Mouse (Mus musculus) fibroblast of lung, adult 2 months (primary cell): Measurements from ENCODE around the gene 4930523C07Rik.
A peak's percentile ranks its signal among the peaks of the same experiment; 100 is the strongest.

Experiments used
- DNase-seq: peaks from one replicate; pipeline ENCODE4 v3.0.0-alpha.2; 2011; ENCODE audit warnings: low read depth

The 4930523C07Rik gene

DNA sequence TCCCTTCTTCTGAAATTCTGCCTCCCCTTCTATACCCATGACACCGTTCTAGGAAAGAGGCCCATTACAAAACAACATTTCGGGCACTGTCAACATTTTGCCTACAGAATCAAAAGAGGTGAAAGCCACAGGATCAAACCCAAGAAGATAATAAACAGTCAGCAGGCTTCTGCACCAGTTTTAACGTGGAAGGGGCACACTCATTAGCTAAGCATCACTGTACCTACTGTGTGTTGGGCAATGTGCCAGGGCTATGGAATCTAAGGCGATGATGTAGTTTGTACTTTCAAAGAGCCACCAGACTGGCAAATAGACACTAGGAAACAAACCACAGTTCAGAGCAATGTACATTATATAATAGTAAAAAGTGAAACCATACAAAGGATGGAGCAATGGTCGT lies 1.8 kb downstream of the 4930523C07Rik start:
- DNase-seq: no peak

DNA sequence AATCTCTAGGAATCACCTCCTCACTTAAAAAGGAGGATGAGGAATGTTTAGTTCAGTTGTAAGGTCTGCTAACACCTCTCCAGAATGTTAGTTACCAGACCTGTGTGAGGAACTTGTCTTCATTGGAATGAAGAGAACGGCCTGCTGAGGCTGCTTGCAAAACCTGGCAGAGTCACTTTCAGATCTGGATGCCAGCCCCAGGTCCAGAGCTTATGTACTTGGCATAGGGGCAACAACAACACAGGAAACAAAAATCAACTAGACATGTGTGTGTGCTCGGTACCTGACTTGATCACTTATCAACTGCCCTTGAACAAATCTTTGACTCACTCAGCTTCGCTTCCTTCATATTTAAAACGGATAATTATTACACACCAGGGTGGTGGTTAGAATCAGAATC lies 2.6 kb downstream of the 4930523C07Rik start:
- DNase-seq: no peak

DNA sequence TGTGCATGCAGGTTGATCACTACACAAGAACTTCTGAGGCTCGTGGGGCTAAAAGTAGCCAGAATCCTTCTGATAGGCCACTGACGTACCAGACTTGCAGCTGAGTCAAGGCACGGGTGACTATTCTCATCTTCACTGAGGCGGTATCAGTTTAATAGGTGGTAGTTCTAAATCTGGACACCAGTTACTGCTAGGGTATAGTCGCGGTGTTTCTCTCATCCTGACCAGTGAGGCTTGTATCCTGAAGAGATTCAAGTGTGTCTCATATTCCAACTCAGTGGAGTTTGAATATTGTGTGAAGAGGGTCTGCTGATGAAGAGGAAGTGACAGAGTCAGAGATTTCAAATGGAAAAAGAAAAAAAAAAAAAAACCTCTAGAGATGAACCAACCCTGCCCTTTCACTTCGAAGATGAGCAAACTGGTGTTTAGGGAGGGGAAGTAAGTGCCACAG lies 3.3 kb downstream of the 4930523C07Rik start:
- no peak for DNase-seq

DNA sequence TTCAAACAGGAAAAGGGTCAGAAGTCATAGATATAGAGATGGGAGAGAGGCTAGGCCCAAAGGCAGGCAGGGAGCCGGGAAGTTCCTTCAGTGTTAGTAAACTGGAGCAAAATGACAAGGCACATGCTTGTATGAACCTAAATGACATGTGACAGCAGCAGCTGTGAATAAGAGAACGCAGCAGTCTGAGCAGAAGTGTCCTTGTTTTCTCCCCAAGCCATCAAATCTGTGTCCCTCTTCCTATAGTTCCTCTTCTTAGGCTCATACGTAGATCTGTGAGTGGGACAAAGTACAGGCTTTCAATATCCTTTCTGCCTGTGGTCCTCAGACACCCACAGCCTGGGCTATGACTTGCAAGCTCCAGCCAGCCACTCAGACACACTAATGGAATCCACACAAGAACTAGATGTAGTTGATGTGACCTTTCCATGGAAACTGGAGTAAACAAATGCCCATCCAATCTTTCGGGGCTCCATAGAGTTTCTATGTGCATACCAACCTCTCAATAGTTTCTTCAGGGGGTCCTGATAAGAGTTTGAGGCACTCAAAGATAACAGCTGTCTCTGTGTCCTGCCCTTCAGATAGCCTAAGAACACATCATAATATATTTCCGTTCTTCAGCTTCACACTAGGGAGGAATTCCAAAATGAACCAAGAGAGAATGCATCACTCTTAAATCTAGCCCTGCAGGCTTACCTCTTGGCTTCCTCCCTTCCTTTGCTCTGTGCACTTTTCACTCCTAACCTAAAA lies 5.1 kb downstream of the 4930523C07Rik start:
- no peak for DNase-seq

DNA sequence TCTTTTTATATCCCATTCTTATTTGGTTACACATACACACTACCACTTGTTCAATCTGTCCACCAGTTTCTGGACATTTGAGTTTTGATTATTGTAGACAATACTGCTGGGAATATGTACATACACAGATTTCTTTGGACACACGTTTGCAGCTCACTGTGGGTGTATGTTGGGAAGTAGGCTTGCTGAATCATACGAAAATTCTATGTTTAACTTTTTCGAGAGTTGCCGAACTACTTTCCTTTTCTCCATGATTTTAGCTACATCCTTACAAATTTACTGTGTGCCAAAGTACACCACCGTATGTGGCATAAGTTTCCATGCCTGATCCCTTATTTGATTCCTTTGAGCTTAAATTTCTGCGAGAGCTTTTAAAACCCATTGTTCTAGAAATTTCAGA lies 6.7 kb downstream of the 4930523C07Rik start:
- no peak for DNase-seq

DNA sequence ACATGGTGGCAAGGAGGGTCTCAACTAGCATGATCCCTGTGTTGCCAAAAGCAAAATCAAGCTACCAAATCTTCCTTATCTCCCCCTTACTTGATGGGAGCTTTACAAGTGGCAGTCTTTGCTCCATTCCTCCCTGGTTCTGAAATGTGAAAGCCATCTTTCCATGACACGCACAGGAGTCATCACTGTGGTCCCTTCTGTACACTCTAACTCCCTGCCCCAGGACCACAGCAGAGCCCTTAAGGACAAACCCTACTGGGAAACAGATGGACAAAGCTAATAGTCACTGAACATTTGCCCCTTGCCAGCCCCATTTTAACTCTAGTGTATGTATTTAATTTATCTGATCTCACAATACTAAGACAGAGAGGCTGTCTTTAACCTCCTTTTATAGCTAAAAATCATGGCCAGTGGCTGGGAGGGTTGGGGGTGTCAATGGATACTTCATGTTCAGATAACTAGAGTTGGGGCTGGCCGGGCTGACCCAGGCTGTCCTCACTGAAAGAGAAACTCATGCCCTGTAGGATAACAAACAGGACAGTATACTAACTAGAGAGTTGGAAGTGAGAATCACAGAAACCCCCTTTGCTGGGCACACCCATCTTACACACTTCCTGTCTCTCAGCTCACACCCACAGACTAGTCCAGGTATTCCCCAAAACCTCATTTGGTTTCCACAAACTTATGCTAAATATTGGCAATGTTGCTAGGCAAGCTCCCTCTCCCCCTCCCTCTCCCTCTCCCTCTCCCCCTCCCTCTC lies 8.6 kb downstream of the 4930523C07Rik start:
- DNase-seq: no peak

DNA sequence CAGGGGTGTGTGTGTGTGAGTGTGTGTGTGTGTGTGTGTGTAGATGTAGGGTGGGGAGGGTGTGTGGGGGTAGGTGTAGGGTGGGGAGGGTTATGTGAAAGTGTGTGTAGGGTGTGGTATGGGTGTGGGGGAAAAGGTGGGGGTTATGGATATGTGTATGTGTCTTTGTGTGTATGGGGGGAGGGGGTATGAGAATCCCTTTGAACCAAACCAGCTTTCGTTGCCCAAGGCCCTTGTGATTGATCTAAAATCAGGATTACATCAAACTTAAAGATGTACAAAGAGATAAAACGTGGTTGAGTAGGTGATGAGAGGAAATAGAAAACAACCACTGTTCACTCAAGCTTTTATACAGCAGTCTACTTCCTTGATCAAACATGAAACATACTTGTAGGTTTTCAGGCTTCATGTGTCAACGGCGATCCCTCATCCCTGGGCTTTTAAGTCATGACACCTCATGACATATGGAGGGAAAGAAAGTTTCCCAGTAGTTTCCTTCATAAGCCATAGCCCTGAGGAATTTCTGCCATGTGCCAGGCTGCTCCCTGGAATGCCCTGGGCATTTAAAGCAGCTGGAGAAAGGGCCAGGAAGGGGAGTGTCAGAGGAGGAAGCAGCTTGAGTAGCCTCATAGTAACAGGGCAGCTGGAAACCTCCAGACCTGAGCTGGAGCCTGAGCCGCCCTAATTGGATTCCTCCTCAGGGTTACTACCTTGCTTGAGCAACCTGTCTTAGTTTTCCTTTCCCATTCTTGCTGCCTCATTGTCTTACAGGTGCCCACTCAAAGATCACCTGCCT lies 9.5 kb downstream of the 4930523C07Rik start:
- DNase-seq: no peak

DNA sequence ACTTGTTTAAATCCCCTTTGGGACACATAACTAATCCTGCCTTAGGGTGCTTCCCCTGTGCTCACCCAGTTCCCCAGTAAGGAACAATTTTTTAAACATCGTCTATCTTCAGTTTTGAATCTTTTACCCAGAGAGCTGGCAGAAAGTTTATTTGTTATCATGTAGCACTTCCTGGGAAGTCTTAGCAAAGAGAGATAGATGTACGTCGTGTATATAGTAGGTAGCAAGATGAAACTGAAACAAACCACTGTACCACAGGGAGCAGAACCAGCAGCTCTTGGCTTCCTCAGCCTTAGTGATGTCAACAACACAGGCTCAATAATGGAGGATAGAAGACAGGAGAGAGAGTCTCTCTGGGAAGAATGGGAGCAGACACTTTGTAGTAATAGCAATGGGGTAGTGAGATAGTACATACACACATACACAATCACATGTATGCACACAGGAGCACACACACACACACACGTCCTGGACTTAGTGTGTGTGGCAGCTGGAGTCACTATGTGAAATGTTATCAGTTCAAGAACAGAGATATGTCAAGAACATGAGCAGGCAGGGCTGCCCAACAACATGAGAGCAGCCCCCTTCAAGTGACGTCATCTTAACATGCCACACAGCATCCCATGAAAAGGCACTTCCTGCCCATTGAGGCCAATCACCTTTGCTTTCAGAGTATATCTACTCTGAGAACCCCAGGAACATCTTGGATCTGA lies 10.3 kb downstream of the 4930523C07Rik start:
- DNase-seq: no peak

DNA sequence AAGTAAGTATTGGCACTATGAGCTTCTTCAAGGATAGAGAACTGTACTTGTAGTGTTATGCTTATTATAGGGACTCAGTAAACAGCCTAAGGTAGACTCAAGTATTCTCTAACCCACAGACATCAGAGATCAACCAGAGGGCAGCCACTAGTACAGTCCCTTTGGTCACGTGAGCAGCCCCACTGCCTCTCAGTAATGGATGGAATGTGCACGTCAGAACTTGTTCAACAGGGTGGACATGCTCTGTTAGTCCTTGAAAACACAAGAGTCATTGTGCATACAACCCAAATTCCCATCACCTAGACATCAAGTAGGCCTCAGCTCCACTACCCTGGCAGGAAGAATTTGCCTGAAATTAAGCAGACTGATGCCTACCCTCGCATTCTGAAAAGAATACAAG lies 13.5 kb downstream of the 4930523C07Rik start:
- DNase-seq: no peak

DNA sequence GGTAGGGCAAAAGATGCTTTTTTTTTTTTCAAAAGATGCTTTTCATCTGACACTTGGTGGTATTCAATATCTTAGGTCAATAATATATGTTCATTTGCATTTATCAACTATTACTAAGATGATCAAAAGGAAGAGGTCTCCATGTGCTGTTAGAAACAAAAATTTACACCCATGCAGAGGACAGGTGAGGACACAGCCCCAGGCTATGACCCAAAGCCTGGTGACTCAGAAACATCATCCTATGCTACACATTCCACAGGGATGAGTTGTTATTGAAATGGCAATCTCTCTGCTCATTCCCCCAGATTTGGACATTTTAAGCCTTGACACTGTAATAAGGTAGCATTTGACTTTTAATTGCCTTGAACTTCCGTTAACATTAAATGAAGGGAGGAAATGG lies 15.7 kb downstream of the 4930523C07Rik start:
- no peak for DNase-seq

DNA sequence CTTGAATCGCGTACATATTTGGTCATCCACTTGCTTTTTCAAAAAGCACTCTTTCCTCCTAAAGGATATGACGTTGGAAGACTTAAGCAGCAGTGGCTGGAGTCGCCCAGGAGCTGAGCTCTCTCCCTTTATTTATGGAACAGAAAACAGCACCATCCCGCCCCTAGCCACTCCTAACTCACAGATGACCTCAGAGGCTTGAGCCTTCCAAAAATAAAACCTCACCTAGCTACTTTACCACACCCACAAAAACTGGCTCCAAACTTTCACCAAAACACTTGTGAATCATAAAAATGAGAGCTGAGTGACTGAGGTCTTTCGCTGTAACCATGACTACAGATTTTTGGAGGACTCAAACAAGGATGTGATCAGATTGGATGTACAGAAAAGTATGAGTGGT lies 16.4 kb downstream of the 4930523C07Rik start:
- peak; percentile 40 for DNase-seq

DNA sequence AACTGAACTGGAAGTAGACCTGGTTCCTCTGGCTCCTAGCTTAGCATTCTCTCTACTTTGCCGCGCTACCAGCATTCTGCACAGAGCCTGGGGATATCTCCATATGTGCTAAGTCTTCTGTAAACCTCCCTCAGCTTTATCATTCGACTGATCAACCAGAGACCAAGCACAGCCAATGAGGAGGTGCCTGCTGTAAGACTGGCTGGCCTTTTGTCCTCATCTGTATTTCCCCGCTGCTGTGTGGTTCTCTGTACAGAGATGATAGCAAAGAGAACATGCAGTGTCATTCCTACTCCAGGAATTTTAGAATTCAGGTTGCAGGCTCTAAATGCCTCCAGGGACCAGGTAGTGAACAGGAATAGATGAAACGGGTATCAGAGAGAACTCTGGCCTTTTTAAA lies 17.1 kb downstream of the 4930523C07Rik start:
- no peak for DNase-seq

DNA sequence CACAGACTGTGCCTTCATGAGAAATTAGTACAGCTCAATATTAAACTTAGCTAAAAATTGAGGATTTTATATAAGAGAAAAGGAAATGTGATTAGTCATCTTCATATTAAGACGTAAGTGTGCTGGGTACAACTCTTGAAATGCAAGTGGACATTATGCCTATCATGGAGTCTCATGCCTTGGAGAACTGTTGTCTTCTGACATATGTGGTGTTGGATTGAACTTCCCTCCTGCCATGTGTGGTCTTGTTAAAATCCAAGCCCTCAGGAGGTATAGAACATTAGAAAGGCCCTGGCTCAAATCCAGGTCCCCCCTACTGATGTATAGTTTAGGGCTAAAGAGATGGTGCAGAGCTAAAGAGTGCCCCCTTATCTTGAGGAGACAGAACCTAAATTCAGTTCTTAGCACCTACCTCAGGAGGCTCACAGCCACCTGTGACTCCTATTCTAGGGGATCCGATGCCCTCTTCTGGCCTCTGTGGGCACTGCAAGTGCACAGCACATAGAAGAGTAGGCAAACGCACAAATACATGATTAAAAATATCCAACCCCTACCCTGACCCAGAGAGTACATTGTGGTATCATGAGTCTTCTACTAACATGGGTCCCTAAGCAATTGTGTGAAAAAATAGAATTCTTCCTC lies 17.7 kb downstream of the 4930523C07Rik start:
- DNase-seq: no peak

DNA sequence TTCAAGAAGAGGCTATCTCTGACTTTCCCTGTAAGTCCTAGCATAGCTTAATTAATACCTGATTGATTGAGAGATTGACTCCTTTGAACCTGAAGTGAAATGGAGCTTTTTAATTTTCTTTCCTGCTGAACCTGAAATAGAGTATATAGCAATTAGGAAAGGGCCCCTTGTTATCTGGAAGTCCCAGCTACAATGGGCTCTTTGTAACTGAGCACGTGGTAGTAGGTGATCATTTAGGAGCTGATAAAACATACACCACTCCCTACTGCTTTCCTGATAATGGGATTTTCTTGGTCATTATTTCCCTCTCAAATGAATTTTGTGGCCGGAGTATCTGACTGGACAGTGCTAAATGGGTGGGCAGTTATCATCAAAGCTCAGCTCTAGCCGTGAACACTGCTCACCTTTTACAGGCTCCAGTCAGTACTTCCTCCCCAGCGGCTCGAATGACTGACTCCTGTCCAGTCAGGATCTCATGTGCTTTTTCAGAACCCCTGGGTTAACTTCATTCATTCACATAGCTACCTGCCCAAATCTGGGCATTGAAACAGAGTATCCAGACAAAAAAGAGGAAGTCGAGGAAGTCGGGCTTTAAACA lies 20.5 kb downstream of the 4930523C07Rik start:
- no peak for DNase-seq

DNA sequence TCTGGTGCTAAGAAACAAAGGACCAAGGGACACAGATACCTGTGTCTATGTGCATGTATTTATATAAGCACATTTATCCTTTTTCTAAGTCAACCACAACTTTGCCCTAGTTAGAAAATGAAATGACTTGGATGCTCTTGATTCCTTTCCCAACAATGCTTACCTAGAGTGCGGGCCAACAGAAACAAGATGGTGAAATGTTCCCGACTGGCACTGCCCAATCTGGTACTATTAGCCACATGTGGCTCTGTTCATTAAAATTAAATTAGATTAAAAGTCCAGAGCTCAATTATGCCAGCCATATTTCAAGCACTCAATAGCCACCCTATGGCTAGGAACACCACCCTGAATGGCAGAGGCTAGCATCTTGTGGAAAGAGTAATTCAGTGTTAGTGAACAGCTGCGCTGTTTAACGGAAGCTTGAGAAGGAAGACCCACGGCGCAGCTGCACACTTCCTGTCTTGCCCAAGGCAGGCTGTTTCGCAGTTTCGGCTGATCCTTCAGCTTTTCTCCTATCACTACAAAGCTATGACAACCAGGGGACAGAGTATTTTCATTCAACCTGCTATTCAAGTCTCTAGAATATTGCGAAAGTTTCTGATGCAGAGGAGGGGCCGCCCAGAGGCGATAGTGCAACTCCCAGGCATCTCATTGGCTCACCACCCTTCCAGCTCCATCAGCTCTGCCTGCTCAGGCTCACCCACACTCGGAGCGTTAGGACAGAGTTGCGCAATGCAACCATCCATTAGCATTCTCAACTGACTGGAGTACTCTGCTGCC lies 34.9 kb downstream of the 4930523C07Rik start:
- DNase-seq: peak; percentile 48

DNA sequence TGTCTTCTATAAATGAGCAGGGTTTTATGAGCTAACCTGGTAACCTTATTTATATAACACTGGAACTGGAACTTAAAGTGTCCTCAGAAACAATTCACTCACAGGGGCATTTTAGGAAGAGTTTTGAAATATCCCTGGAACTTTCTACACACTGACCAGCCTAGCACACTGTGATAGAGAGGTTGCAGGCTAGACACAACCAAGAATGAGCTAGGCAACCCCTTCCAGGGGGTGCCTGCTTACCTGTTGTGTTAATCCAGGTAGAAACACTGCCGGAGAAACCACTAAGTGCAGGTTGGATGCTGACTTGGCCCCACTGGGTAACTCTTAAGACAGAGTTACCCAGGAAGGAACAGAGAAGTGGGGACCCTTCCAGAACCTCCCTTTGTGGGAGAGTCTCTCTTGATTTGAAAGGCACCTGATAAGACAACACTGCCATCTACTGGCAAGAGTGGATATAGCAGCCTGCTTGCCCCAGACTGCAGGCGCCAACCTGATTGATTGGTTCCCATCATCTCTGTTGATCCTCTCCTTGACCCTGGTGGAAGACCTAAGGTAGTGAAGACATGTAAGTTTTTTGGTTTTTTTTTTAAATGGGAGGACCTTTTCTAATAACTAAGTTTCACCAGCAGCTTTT lies 36.7 kb downstream of the 4930523C07Rik start:
- peak; percentile 31 for DNase-seq

DNA sequence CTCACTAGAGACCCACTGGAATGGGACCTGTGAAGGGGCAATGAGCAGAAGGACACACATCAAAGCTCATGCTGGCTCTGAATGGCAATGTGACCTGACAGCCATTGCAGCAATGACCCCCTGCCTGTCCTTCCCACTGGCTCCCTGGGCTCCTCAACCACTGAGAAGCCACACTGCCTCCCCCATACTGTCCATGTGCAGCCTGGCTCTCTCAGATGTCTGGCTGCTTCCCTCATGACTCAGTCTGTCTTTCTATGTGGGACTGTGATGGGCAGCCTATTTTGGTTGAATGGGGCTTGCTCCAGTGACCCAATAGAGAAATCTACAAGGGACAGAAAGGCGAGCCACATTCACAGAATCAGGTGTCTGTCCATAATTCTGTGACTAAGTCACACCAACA lies 38.5 kb downstream of the 4930523C07Rik start:
- no peak for DNase-seq

DNA sequence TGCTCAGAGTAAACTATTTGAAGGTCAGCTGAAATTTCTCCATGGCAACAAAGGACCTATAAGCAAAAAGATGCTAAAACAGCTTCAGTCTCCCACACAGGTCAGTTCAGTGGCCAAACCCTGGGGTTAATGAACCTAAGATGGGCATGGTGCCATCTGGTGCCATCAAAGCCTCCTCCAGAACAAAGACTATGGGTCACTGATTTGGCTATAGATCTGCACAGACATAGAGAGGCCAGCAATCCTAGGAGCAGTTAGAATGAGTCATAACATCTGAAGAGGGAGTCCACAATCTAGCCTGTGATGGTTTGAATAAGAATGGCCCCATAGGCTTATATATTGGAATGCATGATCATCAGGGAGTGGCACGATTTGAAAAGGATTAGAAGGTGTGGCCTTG lies 40.1 kb downstream of the 4930523C07Rik start:
- no peak for DNase-seq

DNA sequence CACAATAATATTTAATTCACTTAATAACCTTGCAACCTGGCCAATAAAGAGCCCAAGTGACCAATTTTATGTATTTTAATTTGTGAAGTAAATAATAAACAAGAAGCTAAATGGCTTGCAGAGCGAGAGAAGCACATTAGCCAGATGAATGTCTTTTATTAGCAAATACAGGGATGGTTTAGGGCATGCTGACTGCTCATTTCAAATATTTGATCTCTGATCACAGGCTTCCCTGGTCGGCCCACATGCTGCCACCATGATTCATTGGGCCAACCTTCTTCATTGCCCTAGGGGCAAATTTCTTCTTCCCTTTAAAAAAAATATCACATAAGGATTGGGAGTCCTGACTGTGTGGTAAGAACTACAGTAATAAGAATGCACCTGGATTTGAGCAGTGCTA lies 42.5 kb downstream of the 4930523C07Rik start:
- DNase-seq: no peak
